Mouse (Mus musculus) cortical plate, adult 2 months (tissue): ENCODE results near the gene Sumf1. TPM values are rescaled to one million over a fixed set of nuclear protein-coding genes. Genes with fewer than 3 reads are reported as not detected.

Experiments
- H3K27ac ChIP-seq: fragments of 200-500 bp; 2 replicates; pipeline ENCODE4 v1.5.1; 2012; ENCODE audit warnings: low read length, control low read depth, inconsistent platforms; ENCODE audit not compliant: insufficient read depth
- H3K4me1 ChIP-seq: fragments of 200-500 bp; 2 replicates; pipeline ENCODE4 v1.6.1; 2011; ENCODE audit warnings: low read length; ENCODE audit not compliant: control insufficient read depth, insufficient read depth
- H3K4me3 ChIP-seq: fragments of 200-500 bp; 2 replicates; pipeline ENCODE4 v1.5.1; 2011; ENCODE audit warnings: mild to moderate bottlenecking, low read length, control low read depth; ENCODE audit not compliant: insufficient read depth
- CTCF ChIP-seq: fragments of 200-500 bp; IDR thresholded peaks from 2 replicates; pipeline ENCODE4 v1.5.1; 2011; ENCODE audit warnings: mild to moderate bottlenecking, control low read depth, low read length; ENCODE audit not compliant: insufficient read depth; ENCODE audit errors: extremely low read depth
- POLR2A ChIP-seq: fragments of 200-500 bp; IDR thresholded peaks from 2 replicates; pipeline ENCODE4 v1.6.1; 2011; ENCODE audit warnings: mild to moderate bottlenecking, low read length, control low read depth; ENCODE audit not compliant: insufficient read depth; ENCODE audit errors: extremely low read depth
- polyA plus RNA-seq: library from polyadenylated mRNA; depleted of rRNA; stranded (reverse); fragments of >200 nt; gene quantifications from 2 replicates; pipeline ENCODE4 v1.2.3, GENCODE M21; 2012

Sumf1 gene
- polyA plus RNA-seq, 1 experiment, result 17.6 TPM

DNA sequence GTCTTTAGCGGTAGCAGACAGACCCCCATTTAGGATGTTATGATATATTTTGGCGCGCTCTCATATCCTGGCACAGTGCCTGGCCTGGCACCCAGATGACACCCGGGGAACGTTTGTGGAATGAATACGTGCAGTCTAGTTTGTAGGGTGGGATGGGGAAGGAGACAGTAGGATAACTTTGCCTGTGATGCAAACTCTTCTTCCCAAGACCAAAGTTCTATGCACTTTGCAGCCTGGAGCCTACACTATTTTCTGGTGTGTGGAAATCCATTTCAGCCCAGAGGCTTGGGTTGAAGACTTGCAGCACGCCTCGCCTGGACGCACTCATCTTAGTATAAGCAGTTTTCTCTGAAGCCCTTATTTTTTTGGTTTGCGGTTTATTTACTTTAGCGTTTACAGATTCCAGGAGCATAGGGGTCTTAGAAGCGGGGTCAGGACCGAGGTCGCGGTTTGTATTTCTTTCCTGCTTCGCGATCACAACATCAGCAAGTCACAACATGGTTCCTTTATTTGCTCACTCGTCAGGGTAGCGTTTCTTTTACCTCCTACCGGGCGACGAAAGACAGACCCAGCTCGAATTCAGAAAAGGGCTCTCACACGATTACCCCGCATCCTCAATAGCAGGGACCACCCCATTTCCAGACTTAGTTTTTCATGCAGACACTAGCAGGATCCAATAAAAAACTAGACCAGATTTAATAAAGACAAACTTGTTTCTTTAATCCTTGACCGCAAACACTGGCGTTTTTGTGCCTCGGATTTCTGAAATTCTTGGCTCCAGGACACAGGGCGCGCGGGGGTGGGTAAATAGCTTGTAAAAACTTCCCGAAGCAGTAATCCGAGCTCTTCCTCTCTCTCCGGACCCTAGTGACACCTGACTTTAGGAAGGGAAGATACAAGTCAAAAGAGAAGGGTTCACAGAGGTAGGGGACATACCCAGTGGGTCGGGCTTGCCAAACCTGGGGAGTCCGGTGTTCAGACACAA lies 26.8 kb upstream of the Sumf1 start:
- peak overlapping the region; percentile 58 for H3K4me3 ChIP-seq
- TF ChIP-seq POLR2A, result no peak
- no peak for TF ChIP-seq CTCF
- peaks cover 2% of the 10 kb centered on the region for H3K4me1 ChIP-seq
- no peak overlapping the region for H3K27ac ChIP-seq

GRCm38 (mm10) chr6:108206914-108207566 lies 21.7 kb upstream of the Sumf1 start:
- H3K4me3 ChIP-seq, result no peak overlapping the region
- TF ChIP-seq CTCF (no peak), POLR2A (no peak)
- H3K4me1 ChIP-seq, result no peaks in the 10 kb centered on the region
- no peak overlapping the region for H3K27ac ChIP-seq

GRCm38 (mm10) chr6:108206145-108206544 lies 20.8 kb upstream of the Sumf1 start:
- Histone ChIP-seq H3K4me3 (no peak overlapping the region), H3K4me1 (no peaks in the 10 kb centered on the region), H3K27ac (no peak overlapping the region)
- TF ChIP-seq CTCF, result no peak
- no peak for TF ChIP-seq POLR2A

DNA sequence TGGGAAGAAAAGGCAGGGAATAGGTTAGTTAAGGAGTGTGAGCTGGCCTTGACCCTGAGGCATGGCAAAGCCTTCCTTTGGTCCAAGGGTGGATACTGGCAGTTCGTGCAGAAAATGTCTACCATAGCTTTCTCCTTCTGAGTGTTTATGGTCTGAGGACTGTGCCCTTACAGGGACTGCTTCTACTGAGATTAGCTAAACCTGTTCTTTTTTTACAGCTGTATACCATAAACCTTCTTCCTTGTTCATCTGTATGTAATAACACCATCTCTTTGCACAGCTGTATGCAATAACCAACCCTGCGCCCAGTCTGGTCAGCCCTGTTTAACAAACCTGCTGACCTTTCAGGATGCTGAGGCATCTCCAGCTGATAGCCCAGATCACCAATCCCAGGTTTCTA lies 18.9 kb upstream of the Sumf1 start:
- Histone ChIP-seq H3K4me1 (no peaks in the 10 kb centered on the region), H3K27ac (no peak overlapping the region), H3K4me3 (no peak overlapping the region)
- TF ChIP-seq CTCF (no peak), POLR2A (no peak)

- Histone ChIP-seq H3K4me1 (no peaks in the 10 kb centered on the region), H3K27ac (no peak overlapping the region), H3K4me3 (no peak overlapping the region)
- no peak for TF ChIP-seq CTCF
- no peak for TF ChIP-seq POLR2A
Measured at GRCm38 (mm10) chr6:108198286-108198685, 12.9 kb upstream of the Sumf1 start.

- no peak overlapping the region for H3K4me3 ChIP-seq
- no peak for TF ChIP-seq POLR2A
- TF ChIP-seq CTCF, result no peak
- H3K4me1 ChIP-seq, result no peaks in the 10 kb centered on the region
- no peak overlapping the region for H3K27ac ChIP-seq
Measured at GRCm38 (mm10) chr6:108197117-108197516, 11.7 kb upstream of the Sumf1 start.

DNA sequence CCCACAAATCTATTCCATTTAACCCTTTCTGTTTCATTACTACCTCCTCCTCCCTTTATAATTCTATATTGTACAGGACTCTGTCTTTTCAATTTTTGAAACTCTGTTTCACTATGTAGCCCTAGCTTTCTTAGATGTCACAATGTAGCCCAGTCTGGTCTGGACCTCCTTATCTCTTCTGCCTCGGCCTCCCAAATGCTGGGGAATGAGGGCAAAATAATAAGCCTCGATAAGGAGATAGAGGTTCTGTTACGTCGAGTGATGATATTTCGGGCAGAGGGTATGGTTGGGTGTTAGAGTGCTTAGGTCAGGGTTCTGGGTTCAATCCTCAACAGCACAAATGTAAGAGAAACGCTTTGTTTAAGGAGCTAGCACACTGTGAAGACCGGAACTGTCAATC lies 11.3 kb upstream of the Sumf1 start:
- no peak for TF ChIP-seq POLR2A
- TF ChIP-seq CTCF, result no peak
- H3K4me3 ChIP-seq, result no peak overlapping the region
- H3K27ac ChIP-seq, result no peak overlapping the region
- H3K4me1 ChIP-seq, result no peaks in the 10 kb centered on the region

DNA sequence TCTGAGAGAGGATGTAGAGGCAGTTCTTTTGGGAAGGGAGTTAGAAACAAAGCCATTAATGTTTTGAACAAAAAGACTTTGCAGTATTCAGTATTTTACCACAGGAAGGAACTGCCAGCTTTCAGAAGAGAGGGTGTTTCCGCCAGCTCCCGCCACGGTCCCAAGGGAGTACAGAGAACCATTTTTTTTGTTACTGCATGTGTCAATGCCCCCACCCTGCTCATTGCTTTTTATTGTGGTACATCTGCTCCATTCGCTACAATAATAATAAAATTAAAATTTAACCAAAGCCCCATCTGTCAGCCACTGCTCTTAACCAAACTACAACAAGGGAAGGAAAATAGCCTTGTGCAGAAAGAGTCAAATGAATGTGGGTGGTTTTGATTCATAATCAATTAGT lies 7.2 kb upstream of the Sumf1 start:
- H3K4me3 ChIP-seq, result no peak overlapping the region
- H3K4me1 ChIP-seq, result no peaks in the 10 kb centered on the region
- TF ChIP-seq POLR2A (no peak), CTCF (no peak)
- no peak overlapping the region for H3K27ac ChIP-seq

GRCm38 (mm10) chr6:108190690-108191089 lies 5.3 kb upstream of the Sumf1 start:
- Histone ChIP-seq H3K4me1 (no peaks in the 10 kb centered on the region), H3K4me3 (no peak overlapping the region), H3K27ac (no peak overlapping the region)
- TF ChIP-seq CTCF (no peak), POLR2A (no peak)

- H3K27ac ChIP-seq, result no peak overlapping the region
- peaks cover 1% of the 10 kb centered on the region; the same call in 1 of the 2 replicates for H3K4me1 ChIP-seq
- H3K4me3 ChIP-seq, result peak overlapping the region; percentile 58
- TF ChIP-seq CTCF, result no peak
- TF ChIP-seq POLR2A, result no peak
Measured at GRCm38 (mm10) chr6:108185685-108186009, 265 bp upstream of the Sumf1 start.

GRCm38 (mm10) chr6:108179087-108179486 lies 6.3 kb downstream of the Sumf1 start:
- Histone ChIP-seq H3K4me3 (no peak overlapping the region), H3K4me1 (no peaks in the 10 kb centered on the region), H3K27ac (no peak overlapping the region)
- TF ChIP-seq POLR2A, result no peak
- no peak for TF ChIP-seq CTCF
